Mouse (Mus musculus) small intestine, adult 2 months (tissue): ENCODE results near the gene Ceacam2.

Experiments used
- CTCF ChIP-seq: fragments of 200-500 bp; IDR thresholded peaks from 2 replicates; pipeline ENCODE4 v1.5.1; 2012; ENCODE audit warnings: low read depth, mild to moderate bottlenecking, control low read depth, inconsistent platforms, low read length, moderate library complexity, mixed read lengths; ENCODE audit not compliant: insufficient replicate concordance, insufficient read length; ENCODE audit errors: extremely low read depth
- POLR2A ChIP-seq: fragments of 200-500 bp; IDR thresholded peaks from 2 replicates; pipeline ENCODE4 v1.6.1; 2012; ENCODE audit warnings: low read depth, mild to moderate bottlenecking, control low read depth, inconsistent platforms, low read length, moderate library complexity

DNA sequence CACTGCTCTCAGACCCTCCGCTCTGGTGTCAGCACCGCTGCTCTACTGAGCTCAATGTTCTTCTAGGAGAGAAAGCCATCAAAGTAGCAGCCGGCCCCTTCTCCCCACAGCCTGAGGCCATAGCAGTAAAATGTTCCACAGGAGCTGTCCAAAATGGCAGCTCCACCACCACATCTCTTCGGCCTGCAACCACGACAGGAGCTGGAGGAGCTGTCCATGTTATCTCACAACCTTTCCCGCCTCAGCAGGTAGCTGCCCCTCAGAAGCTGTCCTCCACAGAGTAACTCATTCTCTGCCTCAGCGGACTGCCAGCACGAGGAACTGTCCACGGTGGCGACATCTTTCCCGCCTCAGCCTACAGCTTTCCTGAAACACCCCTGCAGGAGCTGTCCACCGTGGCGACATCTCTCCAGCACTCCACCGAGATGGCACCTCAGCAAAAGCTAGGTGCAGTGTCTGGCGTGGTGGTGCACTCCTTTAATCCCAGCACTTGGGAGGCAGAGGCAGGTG, 42.7 kb upstream of the Ceacam2 start:
- TF ChIP-seq CTCF (no peak), POLR2A (no peak)
